29 mouse cellular contexts compared by ENCODE assay signal in the genomic region with DNA sequence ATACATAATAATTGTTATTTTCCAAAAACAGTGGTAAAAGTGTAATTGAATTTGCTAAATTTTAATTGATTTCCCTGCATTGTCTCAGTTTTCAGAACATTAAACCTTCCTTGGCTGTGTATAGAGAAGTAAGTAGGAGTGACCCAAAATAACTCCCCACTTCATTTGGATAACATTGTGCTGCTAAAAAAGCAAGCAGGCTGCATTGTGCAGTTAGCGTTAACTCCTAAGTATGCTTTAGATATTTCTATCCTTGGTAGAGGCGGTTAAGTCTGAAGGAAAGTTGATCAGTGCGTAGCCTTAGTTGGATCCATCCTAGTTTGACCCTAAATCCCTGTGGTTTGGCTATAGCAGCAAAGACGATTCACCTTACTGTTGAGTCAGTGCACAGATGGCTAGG. TPM values are rescaled to one million over a fixed set of nuclear protein-coding genes. Genes with fewer than 3 reads are reported as not detected.
DNase-seq lines count a peak whose midpoint lies in the region; ATAC-seq and TF ChIP-seq lines count a peak whose summit lies in the region.
"Had no signal": no experiment of that assay in that cellular context is flagged by ENCODE, and none has a peak within 500 bp of the region (broad histone marks: within the 10 kb centered on the region; RNA-seq: fewer than 3 reads in every experiment).

No protein-coding gene starts in this region.

- intact Hi-C loops in heart, postnatal 10 days (cut with DNase I), result no loop called here
- intact Hi-C loops in left cerebral cortex, postnatal 10 days (cut with DNase I), result loop anchor here (5.0 kb wide), 1 partner anchor 47 kb away; a partner anchor contains a TSS

- no peak for TF ChIP-seq EP300 in heart, postnatal 0 days (IDR thresholded peaks at IDR 0.05; ENCODE audit: low read depth)

- 64% methylated on average over 4 of the region's 4 CpGs for WGBS in heart, embryonic 15.5 days
- WGBS in heart, postnatal 0 days, result 58% methylated on average over 4 of the region's 4 CpGs

- DNase-seq in frontal cortex, postnatal 25 days (ENCODE audit: low spot score in 2 of 2), result no peak
- DNase-seq in heart, adult 9 months (ENCODE audit: low spot score in 2 of 2), result no peak
- peak; percentile 13 for DNase-seq in heart, postnatal 0 days (ENCODE audit: low spot score)
- DNase-seq in heart, postnatal 10 days, result no peak
- DNase-seq in left cerebral cortex, postnatal 10 days (ENCODE audit: extremely low spot score in 1 of 2, low spot score in 2 of 2), result no peak
- DNase-seq: adrenal gland, adult 8-10 months; adrenal gland, postnatal 14 days; adrenal gland, postnatal 36 days; B cell, adult 2 months; cerebellum, adult 11 months; cerebellum, adult 18-20 months; cerebellum, adult 8-10 months; cerebellum, adult 9-11 months; cerebellum, postnatal 14 days; cerebellum, postnatal 36 days; embryo, embryonic 11 days had no signal

- H3K27me3 ChIP-seq in heart, embryonic 15.5 days, result no peaks in the 10 kb centered on the region
- no peaks in the 10 kb centered on the region for H3K27me3 ChIP-seq in heart, postnatal 0 days (ENCODE audit: control insufficient read depth, insufficient read depth, low read length)
- H3K27me3 ChIP-seq: CH12.LX; embryonic facial prominence, embryonic 13.5 days; embryonic facial prominence, embryonic 15.5 days; forebrain, embryonic 12.5 days; Patski had no signal

- H3K4me2 ChIP-seq in heart, embryonic 15.5 days, result 0 out of 2 replicates have a peak overlapping the region, but pooled peaks have one; percentile 12
- no peak overlapping the region for H3K4me2 ChIP-seq in heart, postnatal 0 days (ENCODE audit: low read depth, low read length)
- H3K4me2 ChIP-seq: embryonic facial prominence, embryonic 13.5 days; embryonic facial prominence, embryonic 15.5 days; forebrain, embryonic 12.5 days had no signal

- no peak for TF ChIP-seq CTCF in heart, postnatal 0 days (IDR thresholded peaks at IDR 0.05; ENCODE audit: low read depth)

- peaks cover 30% of the 10 kb centered on the region for H3K4me1 ChIP-seq in heart, embryonic 15.5 days (replicated peaks)
- no peaks in the 10 kb centered on the region; the same call in 1 of the 2 replicates for H3K4me1 ChIP-seq in heart, postnatal 0 days (ENCODE audit: control insufficient read depth, insufficient read depth)
- H3K4me1 ChIP-seq: embryonic facial prominence, embryonic 13.5 days; embryonic facial prominence, embryonic 15.5 days; forebrain, embryonic 10.5 days; forebrain, embryonic 12.5 days had no signal

- H3K4me3 ChIP-seq in heart, embryonic 15.5 days, result no peak overlapping the region
- H3K4me3 ChIP-seq in heart, postnatal 0 days (ENCODE audit: low read depth, low read length), result no peak overlapping the region
- H3K4me3 ChIP-seq: embryonic facial prominence, embryonic 13.5 days; embryonic facial prominence, embryonic 15.5 days; erythroblast, embryonic 14.5 days; forebrain, embryonic 10.5 days; forebrain, embryonic 12.5 days had no signal

- no peak overlapping the region for H3K9ac ChIP-seq in heart, embryonic 15.5 days
- H3K9ac ChIP-seq in heart, postnatal 0 days (replicated peaks; ENCODE audit: low read depth, low read length), result no peak overlapping the region
- H3K9ac ChIP-seq: embryonic facial prominence, embryonic 13.5 days; embryonic facial prominence, embryonic 15.5 days; forebrain, embryonic 12.5 days had no signal

- peak; percentile 63 for ATAC-seq in frontal cortex, adult (ENCODE audit: low TSS enrichment)
- ATAC-seq in heart, embryonic 15.5 days (replicated peaks; ENCODE audit: insufficient number of reproducible peaks, insufficient read depth, low FRiP score, low read depth), result no peak
- no peak for ATAC-seq in heart, postnatal 0 days (ENCODE audit: insufficient read depth, low read depth)
- ATAC-seq: activated CD4-positive, CD25-positive, alpha-beta regulatory T cell, adult 4 months; CD4-positive, CD25-positive, alpha-beta regulatory T cell, adult 4 months; forebrain, embryonic 14.5 days; Patski had no signal

- peaks cover 9% of the 10 kb centered on the region for H3K36me3 ChIP-seq in heart, embryonic 15.5 days
- H3K36me3 ChIP-seq in heart, postnatal 0 days (replicated peaks; ENCODE audit: control insufficient read depth, insufficient read depth, low read length), result peaks cover 30% of the 10 kb centered on the region

- H3K9me3 ChIP-seq in heart, embryonic 15.5 days (replicated peaks), result no peaks in the 10 kb centered on the region
- no peaks in the 10 kb centered on the region for H3K9me3 ChIP-seq in heart, postnatal 0 days (replicated peaks; ENCODE audit: control insufficient read depth, low read length)
- H3K9me3 ChIP-seq: embryonic facial prominence, embryonic 13.5 days; embryonic facial prominence, embryonic 15.5 days; forebrain, embryonic 10.5 days; forebrain, embryonic 12.5 days; G1E had no signal

- 0 out of 2 replicates have a peak overlapping the region, but pooled peaks have one; percentile 31 for H3K27ac ChIP-seq in heart, embryonic 15.5 days
- H3K27ac ChIP-seq in heart, postnatal 0 days (ENCODE audit: low read depth), result no peak overlapping the region
- H3K27ac ChIP-seq: embryonic facial prominence, embryonic 13.5 days; embryonic facial prominence, embryonic 15.5 days; forebrain, embryonic 10.5 days; forebrain, embryonic 12.5 days had no signal

RNA-seq across cellular contexts. Expression of a gene that starts 40.6 kb away (rescaled TPM):
- polyA plus RNA-seq in heart, embryonic 15.5 days (2015; fragmentation: Nextera tagmentation; extraction: Ambion mirVana), result 0.09 and 0.24 TPM in 2 replicates
- 0.31 and 0.54 TPM in 2 replicates for total RNA-seq in heart, postnatal 0 days (2014; rRNA removed; ENCODE audit: low replicate concordance)
- polyA plus RNA-seq in heart, postnatal 0 days (2015; fragmentation: Nextera tagmentation; extraction: Ambion mirVana), result 0.04 and 0.08 TPM in 2 replicates
- not detected for total RNA-seq in heart, postnatal 10 days (2021)
- under 1 TPM; 0.32 to 0.43 TPM for total RNA-seq in left cerebral cortex, postnatal 10 days (2021)
- polyA plus RNA-seq: erythroblast, embryonic 14.5 days had no signal

RNA-seq across cellular contexts. Expression of a gene that starts 49.3 kb away (rescaled TPM):
- polyA plus RNA-seq in heart, embryonic 15.5 days (2015; fragmentation: Nextera tagmentation; extraction: Ambion mirVana), result 3.1 and 4.3 TPM in 2 replicates
- 19.5 and 23.2 TPM in 2 replicates for total RNA-seq in heart, postnatal 0 days (2014; rRNA removed; ENCODE audit: low replicate concordance)
- 2.2 and 2.5 TPM in 2 replicates for polyA plus RNA-seq in heart, postnatal 0 days (2015; fragmentation: Nextera tagmentation; extraction: Ambion mirVana)
- 10 to 100 TPM; 19.9 to 22.6 TPM for total RNA-seq in heart, postnatal 10 days (2021)
- 100 to 1,000 TPM; 120 to 129 TPM for total RNA-seq in left cerebral cortex, postnatal 10 days (2021)
